Mouse (Mus musculus) adrenal gland, adult 18-20 months (tissue): ENCODE measurements around the gene Enpp1. TPM values are rescaled to one million over a fixed set of nuclear protein-coding genes. Genes with fewer than 3 reads are reported as not detected.
A peak's percentile ranks its signal among the peaks of the same experiment; 100 is the strongest.

Source experiments
- DNase-seq, 2 experiments: peaks; one replicate each; pipeline ENCODE4 v3.0.0; 2021 to 2022; ENCODE audit warnings: low spot score in 2 of 2
- total RNA-seq, 2 experiments: library from RNA; stranded (reverse); gene quantifications; 1 replicate in 1 of 2; 2 replicates in 1 of 2; pipeline ENCODE4 v1.2.3; 2021

Enpp1 gene
- total RNA-seq, 2 experiments from 2014 or later, result 2.4 to 2.6 TPM

- no peak for DNase-seq
Observed at GRCm38 (mm10) chr10:24598693-24599092, 113.3 kb downstream of the Enpp1 start.

GRCm38 (mm10) chr10:24597789-24598188 lies 114.2 kb downstream of the Enpp1 start:
- DNase-seq, result no peak

- no peak for DNase-seq
Observed at GRCm38 (mm10) chr10:24596869-24597339, 115.1 kb downstream of the Enpp1 start.

- DNase-seq, result no peak
Observed at GRCm38 (mm10) chr10:24596003-24596868, 115.7 kb downstream of the Enpp1 start.

GRCm38 (mm10) chr10:24595250-24596002 lies 116.5 kb downstream of the Enpp1 start, which contains the start of gene Ccn2:
Ccn2 (plus strand) TSS chr10:24595442.
- DNase-seq, result peak; percentile 55

GRCm38 (mm10) chr10:24593556-24593955 lies 118.4 kb downstream of the Enpp1 start:
- no peak for DNase-seq

GRCm38 (mm10) chr10:24592969-24593368 lies 119.0 kb downstream of the Enpp1 start:
- DNase-seq, result no peak

GRCm38 (mm10) chr10:24592318-24592717 lies 119.6 kb downstream of the Enpp1 start:
- no peak for DNase-seq

- DNase-seq, result no peak
Observed at GRCm38 (mm10) chr10:24591741-24592140, 120.2 kb downstream of the Enpp1 start.

- peak; percentile 77 to 85 for DNase-seq
Observed at GRCm38 (mm10) chr10:24591136-24591535, 120.8 kb downstream of the Enpp1 start.

- DNase-seq, result no peak
Observed at GRCm38 (mm10) chr10:24590546-24590945, 121.4 kb downstream of the Enpp1 start.

GRCm38 (mm10) chr10:24589238-24589637 lies 122.7 kb downstream of the Enpp1 start:
- DNase-seq, result no peak

GRCm38 (mm10) chr10:24588824-24589223 lies 123.1 kb downstream of the Enpp1 start:
- no peak for DNase-seq

Other genes starting within 250 kb of the Enpp1 start
- gene Ccn2, start 116.7 kb downstream of the Enpp1 start, total RNA-seq, result 100 to 1,000 TPM; 109 to 111 TPM
- 1 to 10 TPM in 1 of 2 experiments, under 1 TPM in 1; 0.96 to 2.5 TPM for gene Enpp3, start 130.7 kb upstream of the Enpp1 start, total RNA-seq
- 10 to 100 TPM; 17.3 to 23.4 TPM for gene Med23, start 157.8 kb upstream of the Enpp1 start, total RNA-seq
- under 1 TPM; 0.19 to 0.27 TPM for gene Arg1, start 215.3 kb upstream of the Enpp1 start, total RNA-seq